ENCODE assay signal across 16 mouse cellular contexts in genomic region chr16:34401216-34401615, GRCm38 (mm10).
"Had no signal": no experiment of that assay in that cellular context is flagged by ENCODE, and none has a peak within 500 bp of the region (broad histone marks: within the 10 kb centered on the region; RNA-seq: fewer than 3 reads in every experiment).

No protein-coding gene starts in this region.

- H3K36me3 ChIP-seq: neural tube, embryonic 13.5 days; neural tube, embryonic 15.5 days; stomach, embryonic 15.5 days had no signal

- DNase-seq: retina, postnatal 1 day; right cerebral cortex, adult 18-20 months; right cerebral cortex, postnatal 14 days; right cerebral cortex, postnatal 25 days; right cerebral cortex, postnatal 4 days; spleen, adult 18-20 months; thymus, adult 18-20 months; thymus, adult 2 months; thymus, postnatal 14 days; thymus, postnatal 25 days; thymus, postnatal 36 days; thymus, postnatal 4 days had no signal

- H3K27me3 ChIP-seq: neural tube, embryonic 13.5 days; neural tube, embryonic 15.5 days; stomach, embryonic 15.5 days had no signal

- H3K4me3 ChIP-seq: neural tube, embryonic 13.5 days; neural tube, embryonic 15.5 days; stomach, embryonic 15.5 days had no signal

- H3K4me1 ChIP-seq: stomach, embryonic 15.5 days had no signal

- H3K27ac ChIP-seq: neural tube, embryonic 13.5 days; neural tube, embryonic 15.5 days; stomach, embryonic 15.5 days; stomach, postnatal 0 days had no signal

- H3K9me3 ChIP-seq: neural tube, embryonic 13.5 days; neural tube, embryonic 15.5 days; stomach, embryonic 15.5 days had no signal
